10 mouse cellular contexts compared by ENCODE assay signal in the genomic region with DNA sequence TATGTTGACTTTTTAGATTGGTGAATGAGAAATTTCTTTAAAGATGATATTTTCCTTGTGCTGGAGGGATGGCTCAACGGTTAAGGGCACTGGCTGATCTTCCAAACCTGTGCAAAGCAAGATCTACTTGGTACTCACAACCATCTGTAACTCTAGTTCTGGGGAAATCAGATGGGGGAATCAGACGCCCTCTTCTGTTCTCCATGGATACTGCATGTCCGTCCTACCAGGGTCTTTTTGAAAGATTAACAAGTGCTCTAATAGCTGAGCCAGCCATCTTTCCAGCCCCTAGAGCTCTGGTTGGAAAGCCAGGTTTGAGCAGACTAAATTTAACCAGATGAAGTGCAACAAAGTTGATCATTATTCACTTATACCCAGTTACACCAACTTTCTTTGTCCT. TPM values are rescaled to one million over a fixed set of nuclear protein-coding genes. Genes with fewer than 3 reads are reported as not detected.
A peak's percentile ranks its signal among the peaks of the same experiment; 100 is the strongest.
DNase-seq lines count a peak whose midpoint lies in the region; ATAC-seq and TF ChIP-seq lines count a peak whose summit lies in the region.
"Had no signal": no experiment of that assay in that cellular context is flagged by ENCODE, and none has a peak within 500 bp of the region (broad histone marks: within the 10 kb centered on the region; RNA-seq: fewer than 3 reads in every experiment).

No protein-coding gene starts in this region.

- WGBS in liver, adult 2 months = 44% methylated on average over 3 of the region's 3 CpGs
- 12% methylated on average over 3 of the region's 3 CpGs for WGBS in liver, embryonic 12.5 days (ENCODE audit: insufficient replicate concordance)

- no peak for ATAC-seq in liver, embryonic 12.5 days

- no peak overlapping the region for H3K4me2 ChIP-seq in liver, embryonic 12.5 days
- H3K4me2 ChIP-seq: lung, embryonic 15.5 days had no signal

- DNase-seq in cerebellum, adult 18-20 months = peak; percentile 26 to 41
- no peak for DNase-seq in cerebellum, adult 9-11 months
- peak; percentile 28 for DNase-seq in liver, adult 2 months (ENCODE audit: extremely low read depth, low read depth, low spot score)
- peak; percentile 52 for DNase-seq in cerebellum, postnatal 14 days
- DNase-seq in kidney, postnatal 10 days = peak; percentile 57
- peak; percentile 74 for DNase-seq in mesoderm, embryonic 11.5 days (ENCODE audit: low read depth, low spot score)
- DNase-seq in adipocyte (ENCODE audit: low spot score) = no peak

- no peak; the same call in 1 of the 2 replicates for TF ChIP-seq CTCF in liver, adult 2 months (IDR thresholded peaks at IDR 0.05; ENCODE audit: low read depth, low read length)

- no peak overlapping the region for H3K4me3 ChIP-seq in liver, adult 2 months (ENCODE audit: insufficient read depth, low read depth, low read length)
- H3K4me3 ChIP-seq in liver, embryonic 12.5 days = no peak overlapping the region
- H3K4me3 ChIP-seq: erythroblast, embryonic 14.5 days; lung, embryonic 15.5 days had no signal

- TF ChIP-seq POLR2A in liver, adult 2 months (IDR thresholded peaks at IDR 0.05; ENCODE audit: extremely low read depth, insufficient read depth, low read length) = no peak

- no peak overlapping the region for H3K27ac ChIP-seq in liver, adult 2 months (replicated peaks; ENCODE audit: insufficient read depth, low read depth, low read length)
- no peak overlapping the region for H3K27ac ChIP-seq in liver, embryonic 12.5 days
- H3K27ac ChIP-seq: lung, embryonic 15.5 days had no signal

- no peaks in the 10 kb centered on the region for H3K27me3 ChIP-seq in liver, adult 2 months (ENCODE audit: control insufficient read depth, insufficient read depth, low read length)
- H3K27me3 ChIP-seq in liver, embryonic 12.5 days (replicated peaks) = no peaks in the 10 kb centered on the region
- H3K27me3 ChIP-seq: lung, embryonic 15.5 days had no signal

- no peaks in the 10 kb centered on the region for H3K36me3 ChIP-seq in liver, adult 2 months (ENCODE audit: control insufficient read depth, insufficient read depth, low read length)
- 0 out of 2 replicates have a peak, but pooled peaks cover 4% of the 10 kb centered on the region for H3K36me3 ChIP-seq in liver, embryonic 12.5 days
- H3K36me3 ChIP-seq: lung, embryonic 15.5 days had no signal

- H3K79me2 ChIP-seq in liver, adult 2 months (ENCODE audit: control insufficient read depth, insufficient read depth, low read length) = peaks cover 12% of the 10 kb centered on the region; the same call in 1 of the 2 replicates

- H3K4me1 ChIP-seq in liver, adult 2 months (ENCODE audit: control insufficient read depth, insufficient read depth, low read length) = peaks cover 5% of the 10 kb centered on the region; the same call in 1 of the 2 replicates
- peaks cover 59% of the 10 kb centered on the region for H3K4me1 ChIP-seq in liver, embryonic 12.5 days

- H3K9me3 ChIP-seq in liver, embryonic 12.5 days (replicated peaks) = no peaks in the 10 kb centered on the region
- H3K9me3 ChIP-seq: lung, embryonic 15.5 days had no signal

- H3K9ac ChIP-seq in liver, adult 2 months (ENCODE audit: low read depth, low read length) = no peak overlapping the region
- no peak overlapping the region for H3K9ac ChIP-seq in liver, embryonic 12.5 days
- H3K9ac ChIP-seq: lung, embryonic 15.5 days had no signal

RNA-seq across cellular contexts. Expression of a gene that starts 1.8 kb away (rescaled TPM):
- total RNA-seq in liver, adult 2 months (2014; rRNA removed) = 17.1 and 23.0 TPM in 2 replicates
- 13.9 and 25.4 TPM in 2 replicates for polyA plus RNA-seq in liver, adult 2 months (2012; rRNA removed)
- 14.2 and 14.4 TPM in 2 replicates for polyA plus RNA-seq in liver, embryonic 12.5 days (2016; fragmentation: Nextera tagmentation; extraction: Ambion mirVana)

RNA-seq across cellular contexts. Expression of a gene that starts 48.5 kb away (rescaled TPM):
- total RNA-seq in liver, adult 2 months (2014; rRNA removed) = not detected in 2 replicates
- not detected in 2 replicates for polyA plus RNA-seq in liver, adult 2 months (2012; rRNA removed)
- not detected in 2 replicates for polyA plus RNA-seq in liver, embryonic 12.5 days (2016; fragmentation: Nextera tagmentation; extraction: Ambion mirVana)
- polyA plus RNA-seq: erythroblast, embryonic 14.5 days; lung, embryonic 15.5 days had no signal

Comparison
In these comparisons a context has a peak if more than half of its experiments do, and no peak if none do; other contexts are left out.
1. DNase-seq: peak in cerebellum, adult 18-20 months (2 of 2), liver, adult 2 months (single experiment), cerebellum, postnatal 14 days (2 of 2), kidney, postnatal 10 days (single experiment) and mesoderm, embryonic 11.5 days (single experiment); none in cerebellum, adult 9-11 months (single experiment) and adipocyte (single experiment).